Mouse (Mus musculus) large intestine, adult 2 months (tissue): ENCODE measurements around the gene Hs3st5. TPM values are rescaled to one million over a fixed set of nuclear protein-coding genes. Genes with fewer than 3 reads are reported as not detected.
"Not testable (repeated sequence)": the region's sequence is repeated elsewhere in the genome, so short reads cannot be mapped to it uniquely, and the experiment has no call there.

Source experiments
- DNase-seq: peaks from one replicate; pipeline ENCODE4 v3.0.0-alpha.2; 2012; ENCODE audit warnings: low read depth, low spot score
- WGBS: fragments of 180-500 bp; shearing (Covaris S2); methylation state at CpG from one replicate; pipeline ENCODE4 v1.1.7; 2018; 5-methylcytosine and 5-hydroxymethylcytosine counted together
- polyA plus RNA-seq: library from polyadenylated mRNA; depleted of rRNA; stranded (reverse); fragments of >200 nt; gene quantifications from 2 replicates; pipeline ENCODE4 v1.2.3, GENCODE M21; 2012

The Hs3st5 gene
- polyA plus RNA-seq, 1 experiment: 0.05 TPM

- no peak for DNase-seq
- 43% methylated on average over 6 of the region's 6 CpGs for WGBS
Measured at GRCm38 (mm10) chr10:36554941-36555888, 48.6 kb downstream of the Hs3st5 start.

DNA sequence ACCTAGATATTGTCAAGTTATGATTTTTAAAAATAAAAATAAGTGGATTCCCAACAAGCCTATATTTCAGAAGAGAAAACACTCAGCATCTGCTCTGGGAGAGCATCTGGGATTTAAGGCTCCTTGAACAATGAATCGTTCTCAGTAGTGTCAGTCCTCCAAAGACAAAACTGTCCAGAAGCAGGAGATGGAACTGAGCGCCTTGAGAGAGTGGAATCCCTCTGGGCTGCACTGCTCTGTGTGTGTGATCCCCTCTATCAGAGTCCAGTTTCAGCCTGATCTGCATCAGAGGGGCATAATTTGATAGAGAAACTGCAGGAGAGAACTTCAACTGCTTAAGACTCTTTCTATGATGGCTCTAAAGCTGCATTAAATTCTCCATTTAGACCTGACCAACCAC lies 49.5 kb downstream of the Hs3st5 start:
- no peak for DNase-seq
- 83% methylated on average over 2 of the region's 2 CpGs for WGBS

DNA sequence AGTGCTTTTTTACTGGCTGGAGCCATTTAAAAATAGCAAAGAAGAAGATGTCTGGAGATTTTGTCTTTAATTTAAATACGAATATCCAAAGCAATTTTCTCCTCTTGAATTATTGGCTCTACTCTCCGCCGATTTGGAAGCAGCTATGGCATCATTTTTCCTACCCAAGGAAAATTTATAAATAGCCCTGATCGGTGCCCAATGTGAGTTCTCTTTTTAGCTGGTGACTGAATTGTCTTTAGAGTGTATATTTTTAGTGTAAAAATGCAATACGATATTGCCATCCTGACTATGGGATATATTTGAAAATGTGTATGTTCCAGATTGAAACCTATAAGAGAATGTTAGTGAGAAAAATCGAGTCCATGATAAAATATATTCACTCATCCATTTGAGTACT lies 51.1 kb downstream of the Hs3st5 start:
- WGBS: 84% methylated on average over 6 of the region's 6 CpGs
- no peak for DNase-seq

DNA sequence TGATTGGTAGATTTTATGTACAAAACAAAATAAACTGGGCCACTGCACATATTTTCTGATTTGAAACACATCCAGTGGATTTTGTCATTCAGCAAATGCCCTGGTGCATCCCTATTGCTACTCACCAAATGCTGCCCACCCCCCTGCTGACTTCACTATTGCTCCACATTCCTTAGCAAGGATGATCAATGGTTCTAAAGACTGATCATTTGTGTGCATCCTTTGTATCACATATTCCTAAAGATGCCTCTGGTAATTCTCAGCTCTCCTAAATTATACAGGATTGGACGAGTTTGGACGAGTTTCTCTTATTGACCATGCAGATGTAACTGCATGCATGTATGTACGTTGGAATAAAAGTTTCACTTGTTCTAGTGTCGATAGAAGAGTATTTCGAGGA lies 52.1 kb downstream of the Hs3st5 start:
- no peak for DNase-seq
- 83% methylated on average over 5 of the region's 5 CpGs for WGBS

- 69% methylated on average over 2 of the region's 2 CpGs for whole genome bisulfite sequencing
- no peak for DNase-seq
Measured at GRCm38 (mm10) chr10:36567258-36567657, 60.6 kb downstream of the Hs3st5 start.

DNA sequence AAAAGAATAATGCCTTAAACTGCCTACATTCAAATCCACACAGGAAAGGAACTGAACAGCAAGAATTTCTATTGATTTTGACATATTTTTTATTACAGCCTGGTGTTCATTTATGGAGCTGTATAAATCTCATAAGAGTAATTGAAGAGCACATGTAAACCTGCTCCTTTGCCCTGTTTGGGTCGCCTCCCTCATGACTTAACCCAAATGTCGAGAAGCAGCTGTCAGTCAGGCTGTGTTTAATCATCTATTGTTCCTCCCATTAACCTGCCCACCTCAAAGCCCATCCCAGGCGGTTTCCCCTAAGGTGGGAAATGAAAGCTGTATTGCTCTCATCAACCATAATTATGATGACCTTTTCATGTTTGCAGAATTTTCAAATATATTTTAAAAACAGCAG lies 65.9 kb downstream of the Hs3st5 start:
- no peak for DNase-seq
- WGBS: 47% methylated on average over 3 of the region's 3 CpGs

- 63% methylated on average over 4 of the region's 4 CpGs for WGBS
- DNase-seq: no peak
Measured at GRCm38 (mm10) chr10:36578375-36579145, 71.9 kb downstream of the Hs3st5 start.

DNA sequence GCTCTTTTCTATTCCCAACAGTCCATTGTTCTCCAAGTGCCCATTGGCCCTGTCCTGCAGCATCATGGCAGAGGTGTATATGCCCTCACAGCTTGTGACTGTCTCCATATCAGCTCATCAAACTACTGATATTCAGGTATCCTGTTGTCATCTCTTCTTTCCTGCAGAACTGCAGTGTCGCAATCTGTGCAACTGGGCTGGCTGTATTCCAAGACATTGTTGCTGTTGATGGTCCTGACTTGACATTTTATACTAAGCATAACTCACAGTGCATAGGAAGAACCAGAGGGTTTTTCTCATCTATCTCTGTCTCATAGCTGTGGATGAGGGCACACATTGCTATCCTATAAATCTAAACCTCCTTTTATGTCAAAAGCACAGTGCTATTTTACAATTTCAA lies 103.8 kb downstream of the Hs3st5 start:
- no peak for DNase-seq
- WGBS: 67% methylated on average over 1 of the region's 1 CpGs

GRCm38 (mm10) chr10:36611415-36611814 lies 104.8 kb downstream of the Hs3st5 start:
- 64% methylated on average over 1 of the region's 1 CpGs for WGBS

GRCm38 (mm10) chr10:36623037-36623436 lies 116.4 kb downstream of the Hs3st5 start:
- 67% methylated on average over 1 of the region's 1 CpGs for WGBS
- no peak for DNase-seq

More at GRCm38 (mm10) chr10:36611415-36611814, 104.8 kb downstream of the Hs3st5 start:
- DNase-seq: not testable (repeated sequence)

GRCm38 (mm10) chr10:36627952-36628351 lies 121.3 kb downstream of the Hs3st5 start:
- 78% methylated on average over 4 of the region's 4 CpGs for WGBS

GRCm38 (mm10) chr10:36631746-36632145 lies 125.1 kb downstream of the Hs3st5 start:
- DNase-seq: no peak
- 64% methylated on average over 1 of the region's 1 CpGs for WGBS

More at GRCm38 (mm10) chr10:36627952-36628351, 121.3 kb downstream of the Hs3st5 start:
- no peak for DNase-seq

DNA sequence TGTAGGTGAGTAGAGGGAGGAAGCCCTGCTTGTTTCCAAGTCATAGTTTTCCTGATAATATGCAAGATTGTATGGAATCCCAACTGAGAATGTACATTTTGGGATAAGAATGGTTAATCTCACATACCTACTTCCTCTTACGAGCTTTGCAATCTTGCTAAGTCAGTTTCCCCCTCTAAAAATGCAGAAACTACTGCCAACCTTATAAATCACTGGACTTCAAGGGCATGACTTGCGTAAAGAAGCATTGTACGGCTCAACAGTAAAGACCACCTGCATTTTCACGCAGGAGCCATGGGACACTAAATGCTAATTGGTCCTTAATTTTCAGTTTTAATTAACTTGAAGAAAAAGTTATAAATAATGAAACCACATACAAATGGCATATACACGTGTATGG lies 144.0 kb downstream of the Hs3st5 start:
- 49% methylated on average over 5 of the region's 5 CpGs for WGBS

DNA sequence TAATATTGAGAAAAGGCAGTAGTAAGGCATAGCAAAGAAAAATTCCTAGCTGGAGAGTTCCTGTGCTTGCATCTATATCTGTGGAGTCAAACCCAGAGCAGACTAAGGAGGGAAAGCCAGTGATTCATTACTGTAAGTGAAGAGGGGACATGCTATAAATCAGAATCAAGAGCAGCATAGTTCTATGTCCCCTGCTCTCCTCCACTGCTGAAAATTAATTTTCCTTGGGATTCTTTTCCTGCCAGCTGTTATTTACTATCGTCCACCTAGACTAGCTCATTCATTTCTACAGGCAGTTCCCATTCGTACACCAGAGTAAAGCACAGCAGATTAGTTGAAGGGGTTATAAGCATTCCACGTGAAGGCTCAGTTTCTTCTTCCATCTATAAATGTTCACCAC lies 207.4 kb downstream of the Hs3st5 start:
- no peak for DNase-seq
- WGBS: 66% methylated on average over 3 of the region's 3 CpGs

More for the DNA sequence above, 144.0 kb downstream of the Hs3st5 start:
- no peak for DNase-seq

- 77% methylated on average over 3 of the region's 3 CpGs for WGBS
- DNase-seq: no peak
Measured at GRCm38 (mm10) chr10:36726239-36726638, 219.6 kb downstream of the Hs3st5 start.

DNA sequence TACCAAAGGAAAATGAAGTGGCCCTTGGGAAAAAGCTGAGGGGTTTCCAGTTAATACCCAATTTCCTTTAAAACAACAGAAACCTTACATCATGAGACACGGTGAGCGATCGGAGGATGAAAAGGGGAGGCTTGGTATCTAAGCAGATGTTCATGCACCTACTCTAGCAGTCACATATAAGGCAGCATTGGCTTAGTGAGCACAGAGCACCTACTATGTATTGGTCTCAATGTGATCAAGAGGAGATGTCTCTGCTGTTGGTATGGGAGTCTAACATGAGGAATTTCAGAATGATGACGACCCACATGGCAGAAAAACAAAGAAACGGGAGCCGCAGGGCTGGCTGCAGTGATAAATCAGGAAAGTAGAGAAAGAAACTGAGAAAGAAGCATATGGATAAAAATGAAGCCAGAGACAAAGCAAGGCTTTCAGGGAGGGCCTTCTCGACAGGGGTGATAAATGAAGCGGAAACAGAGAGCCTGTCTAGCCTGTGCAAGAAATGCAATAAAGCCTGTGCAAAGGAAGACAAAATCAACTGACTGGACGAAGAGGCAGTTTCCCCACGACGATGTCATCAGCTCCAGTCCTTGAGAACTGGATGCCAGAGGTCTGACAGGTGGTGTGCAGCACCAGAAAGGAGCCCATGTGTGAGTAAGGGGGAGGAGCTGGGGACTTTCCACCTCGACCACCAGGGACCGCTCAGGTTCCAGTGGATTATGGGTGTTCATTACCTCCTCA lies 222.9 kb downstream of the Hs3st5 start:
- 54% methylated on average over 13 of the region's 13 CpGs for WGBS
- DNase-seq: no peak

- DNase-seq: no peak
Measured at GRCm38 (mm10) chr10:36739375-36739774, 232.8 kb downstream of the Hs3st5 start.

GRCm38 (mm10) chr10:36750021-36750420 lies 243.4 kb downstream of the Hs3st5 start:
- 50% methylated on average over 1 of the region's 1 CpGs for WGBS
- no peak for DNase-seq

GRCm38 (mm10) chr10:36754471-36754870 lies 247.9 kb downstream of the Hs3st5 start:
- no peak for DNase-seq
- 22% methylated on average over 1 of the region's 1 CpGs for WGBS

- no peak for DNase-seq
Measured at GRCm38 (mm10) chr10:36773595-36773994, 267.0 kb downstream of the Hs3st5 start.
